Comparison of ENCODE assay signal across 14 mouse cellular contexts in the genomic region with DNA sequence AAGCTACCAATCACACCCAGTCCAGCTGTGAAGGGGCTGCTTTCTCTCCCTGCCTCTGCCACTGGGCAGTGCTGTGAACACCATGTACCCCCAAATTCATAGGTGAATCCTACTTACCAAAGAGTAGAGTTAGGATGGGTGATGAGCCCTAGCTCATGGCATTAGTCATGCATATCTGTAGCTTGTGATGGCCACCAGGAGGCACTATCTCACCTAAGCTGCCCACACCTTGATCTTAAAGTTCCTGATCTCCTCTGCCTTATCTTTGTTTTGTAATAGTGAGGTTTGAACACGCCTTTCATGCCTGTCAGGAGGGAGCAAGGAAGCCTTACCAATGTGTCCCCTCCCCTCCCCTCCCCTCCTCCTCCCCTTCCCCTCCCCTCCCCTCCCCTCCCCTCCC.
DNase-seq lines count a peak whose midpoint lies in the region; ATAC-seq and TF ChIP-seq lines count a peak whose summit lies in the region.
"Had no signal": no experiment of that assay in that cellular context is flagged by ENCODE, and none has a peak within 500 bp of the region (broad histone marks: within the 10 kb centered on the region; RNA-seq: fewer than 3 reads in every experiment).

No protein-coding gene starts in this region.

- H3K4me2 ChIP-seq in kidney, embryonic 15.5 days = no peak overlapping the region
- H3K4me2 ChIP-seq in neural tube, embryonic 15.5 days = no peak overlapping the region
- H3K4me2 ChIP-seq: heart, embryonic 11.5 days had no signal

- no peak for TF ChIP-seq POLR2A in kidney, adult 2 months (IDR thresholded peaks at IDR 0.05; ENCODE audit: low read depth, low read length)

- H3K4me3 ChIP-seq in kidney, adult 2 months (ENCODE audit: insufficient read depth, low read depth, low read length) = no peak overlapping the region
- H3K4me3 ChIP-seq in kidney, embryonic 15.5 days (replicated peaks) = no peak overlapping the region
- no peak overlapping the region for H3K4me3 ChIP-seq in neural tube, embryonic 15.5 days (replicated peaks)
- H3K4me3 ChIP-seq: hindbrain, embryonic 10.5 days had no signal

- 100% methylated on average over 1 of the region's 1 CpGs for WGBS in kidney, adult 2 months
- 78% methylated on average over 1 of the region's 1 CpGs for WGBS in kidney, embryonic 15.5 days
- WGBS in neural tube, embryonic 15.5 days = 93% methylated on average over 1 of the region's 1 CpGs

- ATAC-seq in kidney, embryonic 15.5 days (replicated peaks; ENCODE audit: low FRiP score) = no peak
- no peak for ATAC-seq in neural tube, embryonic 15.5 days (ENCODE audit: low FRiP score)

- 0 out of 2 replicates have a peak, but pooled peaks have one; percentile 25 for TF ChIP-seq CTCF in kidney, adult 2 months (conservative IDR thresholded peaks at IDR 0.05; ENCODE audit: insufficient read depth, insufficient read length, low read depth, low read length)

- no peak overlapping the region for H3K9ac ChIP-seq in kidney, embryonic 15.5 days
- H3K9ac ChIP-seq in neural tube, embryonic 15.5 days (replicated peaks) = no peak overlapping the region

- H3K9me3 ChIP-seq in kidney, embryonic 15.5 days (replicated peaks) = no peaks in the 10 kb centered on the region
- no peaks in the 10 kb centered on the region for H3K9me3 ChIP-seq in neural tube, embryonic 15.5 days (replicated peaks)
- H3K9me3 ChIP-seq: hindbrain, embryonic 10.5 days had no signal

- H3K27me3 ChIP-seq in kidney, adult 2 months (replicated peaks; ENCODE audit: control insufficient read depth, insufficient read depth, low read length) = no peaks in the 10 kb centered on the region
- no peaks in the 10 kb centered on the region for H3K27me3 ChIP-seq in kidney, embryonic 15.5 days
- no peaks in the 10 kb centered on the region for H3K27me3 ChIP-seq in neural tube, embryonic 15.5 days (replicated peaks)

- no peaks in the 10 kb centered on the region for H3K4me1 ChIP-seq in kidney, adult 2 months (ENCODE audit: control insufficient read depth, insufficient read depth, low read length)
- H3K4me1 ChIP-seq in kidney, embryonic 15.5 days = peaks cover 12% of the 10 kb centered on the region
- H3K4me1 ChIP-seq in neural tube, embryonic 15.5 days = peaks cover 25% of the 10 kb centered on the region

- peak; percentile 13 for DNase-seq in cerebellum, adult 11 months
- DNase-seq in cerebellum, postnatal 10 days = no peak
- no peak for DNase-seq in kidney, adult 2 months
- DNase-seq in ES-CJ7 (ENCODE audit: low read depth, low spot score) = peak; percentile 50
- DNase-seq in cerebellum, postnatal 36 days = peak; percentile 16 to 20
- DNase-seq: embryo, embryonic 11 days; kidney, adult 8-10 months; left cerebral cortex, postnatal 4 days; lung, adult 2 months; thymus, adult 2 months had no signal

- no peaks in the 10 kb centered on the region for H3K36me3 ChIP-seq in kidney, adult 2 months (ENCODE audit: control insufficient read depth, insufficient read depth, low read length)
- no peaks in the 10 kb centered on the region for H3K36me3 ChIP-seq in kidney, embryonic 15.5 days
- no peaks in the 10 kb centered on the region for H3K36me3 ChIP-seq in neural tube, embryonic 15.5 days
- H3K36me3 ChIP-seq: hindbrain, embryonic 10.5 days had no signal

- H3K27ac ChIP-seq in kidney, adult 2 months (ENCODE audit: insufficient read depth, low read depth, low read length) = no peak overlapping the region
- H3K27ac ChIP-seq in kidney, embryonic 15.5 days = no peak overlapping the region
- H3K27ac ChIP-seq in neural tube, embryonic 15.5 days (replicated peaks) = no peak overlapping the region
- H3K27ac ChIP-seq: hindbrain, embryonic 10.5 days had no signal

Comparison
In these comparisons a context has a peak if more than half of its experiments do, and no peak if none do; other contexts are left out.
1. DNase-seq: peak in cerebellum, adult 11 months (single experiment), ES-CJ7 (single experiment) and cerebellum, postnatal 36 days (2 of 2); none in cerebellum, postnatal 10 days (0 of 2) and kidney, adult 2 months (single experiment).